Mouse (Mus musculus): ENCODE results near the gene Gadd45a. TPM values are rescaled to one million over a fixed set of nuclear protein-coding genes. Genes with fewer than 3 reads are reported as not detected.
"Not testable (repeated sequence)": the region's sequence is repeated elsewhere in the genome, so short reads cannot be mapped to it uniquely, and the experiment has no call there.

Gadd45a gene
- polyA plus RNA-seq, 1 experiment from 2014 or later, result 18.9 TPM

DNA sequence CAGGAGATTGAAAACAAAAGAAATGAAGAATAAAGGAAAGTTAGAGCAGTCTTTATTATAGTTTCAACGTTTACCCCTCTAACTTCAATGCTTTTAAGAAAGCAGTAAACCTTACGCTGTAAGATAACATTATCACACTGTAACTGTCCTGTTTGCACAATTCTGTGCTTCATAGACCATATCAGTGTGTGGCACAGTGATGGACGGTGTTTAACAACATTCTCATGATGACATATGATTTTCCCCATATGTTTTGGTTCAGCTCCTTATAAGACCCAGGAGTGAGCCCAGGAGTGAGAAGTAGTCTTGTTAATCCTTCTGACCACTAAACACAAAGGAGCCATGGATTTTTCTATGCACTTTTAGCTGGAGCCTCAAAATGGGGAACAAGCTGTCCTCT lies 9.7 kb upstream of the Gadd45a start:
- ATAC-seq (ENCODE audit: borderline replicate concordance, extremely low read depth, low FRiP score, low TSS enrichment), result no peak

DNA sequence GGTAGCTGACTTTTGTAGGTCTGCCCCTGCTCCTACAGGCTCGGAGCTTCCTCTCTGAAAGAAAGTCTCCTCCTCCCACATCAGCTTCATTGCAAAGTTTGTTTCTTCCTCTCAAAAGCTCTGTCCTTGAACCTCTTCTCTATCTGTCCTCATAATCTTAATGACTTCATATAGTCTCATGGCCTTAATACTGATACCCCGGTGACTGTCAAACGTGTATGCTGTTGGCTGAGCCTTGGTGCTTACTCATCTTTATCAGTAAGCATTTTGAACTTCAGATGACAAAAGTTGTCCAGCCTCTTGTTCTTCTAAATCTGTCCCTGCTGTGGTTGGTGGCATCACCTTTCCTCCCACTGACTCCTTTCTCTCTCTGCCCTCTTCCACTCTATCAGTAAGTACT lies 8.2 kb upstream of the Gadd45a start:
- H3K9ac ChIP-seq, result no peak overlapping the region
- H3K4me2 ChIP-seq, result no peak overlapping the region
- WGBS, result 71% methylated on average over 3 of the region's 3 CpGs
- no peak overlapping the region for H3K4me3 ChIP-seq
- no peaks in the 10 kb centered on the region for H3K36me3 ChIP-seq
- H3K27me3 ChIP-seq, result no peaks in the 10 kb centered on the region
- H3K27ac ChIP-seq, result no peak overlapping the region
- H3K9me3 ChIP-seq, result no peaks in the 10 kb centered on the region
- no peak for ATAC-seq (ENCODE audit: borderline replicate concordance, extremely low read depth, low FRiP score, low TSS enrichment)
- peaks cover 12% of the 10 kb centered on the region; the same call in 1 of the 2 replicates for H3K4me1 ChIP-seq

More for the DNA sequence above, 9.7 kb upstream of the Gadd45a start:
- H3K9me3 ChIP-seq, result no peaks in the 10 kb centered on the region
- no peak overlapping the region for H3K9ac ChIP-seq
- no peak overlapping the region for H3K4me2 ChIP-seq
- H3K4me3 ChIP-seq, result no peak overlapping the region
- WGBS, result 52% methylated on average over 3 of the region's 3 CpGs
- H3K27me3 ChIP-seq, result no peaks in the 10 kb centered on the region
- no peaks in the 10 kb centered on the region for H3K36me3 ChIP-seq
- H3K27ac ChIP-seq, result no peak overlapping the region
- peaks cover 12% of the 10 kb centered on the region; the same call in 1 of the 2 replicates for H3K4me1 ChIP-seq

DNA sequence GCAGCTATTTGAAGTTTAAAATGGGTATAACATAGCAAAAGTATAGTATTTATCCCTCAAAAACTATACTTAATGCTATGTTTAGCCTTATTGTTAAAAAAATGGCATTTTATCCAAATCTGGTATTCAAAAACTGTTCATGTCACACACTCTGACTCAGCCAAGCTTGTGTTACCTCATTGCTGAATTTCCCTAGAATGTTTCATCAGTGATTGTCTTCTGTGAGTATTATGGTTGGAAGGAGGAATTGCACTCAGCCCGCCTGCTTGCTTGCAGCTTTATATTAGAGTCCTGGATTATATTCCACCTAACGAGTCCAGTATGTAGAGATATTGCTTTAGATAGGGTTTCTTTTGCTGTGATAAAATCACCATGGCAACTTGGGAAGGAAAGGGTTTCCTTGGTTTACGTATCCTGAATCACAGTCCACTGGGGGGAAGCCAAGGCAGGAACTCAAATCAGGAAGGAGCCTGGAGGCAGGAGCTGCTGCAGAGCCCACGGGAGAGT lies 3.7 kb upstream of the Gadd45a start:
- Histone ChIP-seq H3K36me3 (no peaks in the 10 kb centered on the region), H3K9ac (no peak overlapping the region), H3K4me2 (no peak overlapping the region), H3K9me3 (no peaks in the 10 kb centered on the region), H3K4me1 (peaks cover 6% of the 10 kb centered on the region), H3K27me3 (no peaks in the 10 kb centered on the region), H3K4me3 (no peak overlapping the region), H3K27ac (no peak overlapping the region)
- no peak for ATAC-seq (ENCODE audit: borderline replicate concordance, extremely low read depth, low FRiP score, low TSS enrichment)
- 61% methylated on average over 4 of the region's 4 CpGs for WGBS

DNA sequence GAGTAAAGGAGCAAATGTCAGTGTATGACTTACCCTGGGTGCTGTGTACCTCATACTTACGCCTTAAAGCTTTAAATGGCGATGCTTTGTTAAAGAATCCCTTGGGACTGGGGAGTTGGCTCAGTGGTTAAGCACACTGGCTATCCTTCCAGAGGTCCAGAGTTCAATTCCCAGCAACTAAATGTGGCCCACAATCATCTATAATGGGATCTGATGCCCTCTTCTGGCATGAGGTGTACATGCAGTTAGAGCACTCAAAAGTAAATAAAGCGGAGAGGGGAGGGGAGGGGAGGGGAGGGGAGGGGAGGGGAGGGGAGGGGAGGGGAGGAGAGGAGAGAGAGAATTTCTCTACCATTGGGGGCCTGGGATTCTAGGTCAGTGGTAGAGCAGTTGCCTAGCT lies 1.7 kb upstream of the Gadd45a start:
- no peak overlapping the region for H3K4me2 ChIP-seq
- no peak for ATAC-seq (ENCODE audit: borderline replicate concordance, extremely low read depth, low FRiP score, low TSS enrichment)
- WGBS, result 93% methylated on average over 2 of the region's 3 CpGs
- peaks cover 14% of the 10 kb centered on the region for H3K4me1 ChIP-seq
- H3K27ac ChIP-seq, result no peak overlapping the region
- no peak overlapping the region for H3K4me3 ChIP-seq
- H3K36me3 ChIP-seq, result no peaks in the 10 kb centered on the region
- H3K27me3 ChIP-seq, result no peaks in the 10 kb centered on the region
- no peak overlapping the region for H3K9ac ChIP-seq
- no peaks in the 10 kb centered on the region for H3K9me3 ChIP-seq

DNA sequence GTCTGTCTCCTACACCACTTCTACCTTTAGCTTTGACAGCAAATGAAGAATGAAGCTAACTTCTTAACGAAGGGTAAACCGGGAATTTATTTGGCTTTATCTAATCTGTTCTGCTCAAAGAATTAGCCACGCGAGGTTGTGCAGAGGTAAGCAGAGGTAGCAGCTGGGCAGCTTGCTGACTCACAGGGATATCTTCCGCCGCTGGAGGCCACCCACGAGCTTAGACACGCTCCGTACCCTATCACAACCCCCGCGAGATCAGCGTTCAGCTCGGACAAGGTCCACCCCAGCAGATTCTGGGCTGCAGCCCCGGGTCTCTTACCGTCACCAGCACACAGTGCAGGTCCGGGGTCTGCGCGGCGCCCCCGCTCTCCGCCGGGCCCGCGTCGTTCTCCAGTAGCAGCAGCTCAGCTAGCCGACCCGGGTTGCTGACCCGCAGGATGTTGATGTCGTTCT lies 873 bp downstream of the Gadd45a start:
- H3K27me3 ChIP-seq, result no peaks in the 10 kb centered on the region
- peaks cover 14% of the 10 kb centered on the region for H3K4me1 ChIP-seq
- no peaks in the 10 kb centered on the region for H3K36me3 ChIP-seq
- peak overlapping the region; percentile 95 for H3K27ac ChIP-seq
- WGBS, result under 1% methylated on average over 29 of the region's 29 CpGs
- H3K9ac ChIP-seq, result peak overlapping the region; percentile 87
- H3K4me3 ChIP-seq, result peak overlapping the region; percentile 88
- peak; percentile 74 for ATAC-seq (ENCODE audit: borderline replicate concordance, extremely low read depth, low FRiP score, low TSS enrichment)
- H3K4me2 ChIP-seq, result peak overlapping the region; percentile 83
- no peaks in the 10 kb centered on the region for H3K9me3 ChIP-seq

DNA sequence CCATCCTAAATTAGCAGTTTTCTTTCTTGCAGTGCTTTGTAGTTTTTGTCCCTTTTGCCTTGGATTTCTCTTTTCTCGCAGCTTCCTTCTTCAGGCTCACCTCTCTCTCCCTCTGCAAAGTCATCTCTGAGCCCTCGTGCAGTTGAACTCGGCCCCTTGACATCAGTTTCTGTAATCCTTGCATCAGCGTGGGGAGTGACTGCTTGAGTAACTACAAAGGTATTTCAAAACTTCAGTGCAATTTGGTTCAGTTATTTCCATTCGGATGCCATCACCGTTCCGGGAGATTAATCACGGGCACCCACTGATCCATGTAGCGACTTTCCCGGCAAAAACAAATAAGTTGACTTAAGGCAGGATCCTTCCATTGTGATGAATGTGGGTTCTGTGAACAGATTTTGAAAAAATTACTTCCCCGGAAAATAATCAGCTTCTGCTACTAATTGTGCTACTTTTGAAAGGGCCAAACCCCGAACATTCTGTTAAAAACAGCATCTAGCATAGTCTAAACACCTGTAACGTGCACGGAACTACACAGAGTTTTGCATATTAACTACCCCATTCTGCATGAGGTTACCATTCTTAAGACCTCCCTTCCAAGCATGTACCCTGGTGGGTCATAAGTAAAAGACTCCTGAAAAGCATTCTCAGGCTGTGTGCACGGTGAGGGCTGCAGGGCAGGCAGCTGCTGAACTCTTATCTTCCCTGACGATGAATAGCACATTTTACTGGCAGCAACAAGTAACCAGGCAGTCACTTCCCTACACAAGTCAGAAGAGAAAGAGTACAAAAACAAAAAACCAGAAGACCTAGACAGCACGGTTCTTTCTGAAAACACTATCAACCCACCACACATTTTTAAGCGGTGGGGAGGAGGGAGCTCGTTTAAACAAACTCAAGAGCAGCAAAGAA lies 1.6 kb downstream of the Gadd45a start:
- peak overlapping the region; percentile 95 for H3K27ac ChIP-seq

DNA sequence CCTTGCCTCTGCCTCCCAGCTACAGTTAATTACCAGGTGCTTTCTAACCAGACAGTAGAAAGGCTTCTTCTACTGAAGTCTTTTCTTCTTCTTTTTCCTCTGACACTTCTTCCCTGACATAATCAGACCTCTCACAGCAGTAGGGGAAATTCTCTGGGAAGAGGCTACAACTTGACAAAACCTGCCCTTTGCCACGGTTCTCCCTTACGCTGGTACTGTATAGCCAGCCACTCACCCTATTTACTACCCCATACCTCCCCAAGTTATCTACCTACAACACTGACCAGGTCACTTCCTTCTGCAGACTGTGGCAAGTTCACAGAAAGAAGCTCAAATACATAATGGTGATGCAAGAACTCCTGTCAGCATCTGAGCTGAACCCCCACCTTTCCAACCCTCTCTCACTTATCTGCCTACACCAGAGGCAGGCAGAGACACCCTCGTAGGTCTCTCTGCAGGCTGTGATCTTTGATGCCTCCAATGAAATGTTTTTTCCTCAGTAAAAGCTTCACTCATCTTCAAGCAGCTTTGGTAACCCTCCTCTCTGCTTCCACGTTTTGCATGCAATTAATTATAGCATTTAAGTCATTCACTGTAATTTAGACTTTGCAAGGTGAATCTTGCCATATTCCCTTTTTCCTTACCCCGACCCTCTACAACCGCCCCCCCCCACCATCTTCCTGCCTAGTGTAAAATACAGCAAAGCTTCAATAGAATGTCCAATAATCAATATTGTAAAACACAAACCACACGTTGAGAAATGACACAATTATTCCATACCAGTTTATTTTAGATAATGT lies 2.7 kb downstream of the Gadd45a start:
- H3K9me3 ChIP-seq, result no peaks in the 10 kb centered on the region
- ATAC-seq (ENCODE audit: borderline replicate concordance, extremely low read depth, low FRiP score, low TSS enrichment), result no peak
- H3K27me3 ChIP-seq, result no peaks in the 10 kb centered on the region
- 56% methylated on average over 7 of the region's 7 CpGs for WGBS
- peaks cover 15% of the 10 kb centered on the region for H3K4me1 ChIP-seq
- H3K27ac ChIP-seq, result no peak overlapping the region
- no peak overlapping the region for H3K4me2 ChIP-seq
- H3K9ac ChIP-seq, result no peak overlapping the region
- H3K4me3 ChIP-seq, result no peak overlapping the region
- no peaks in the 10 kb centered on the region for H3K36me3 ChIP-seq

More for the DNA sequence above, 1.6 kb downstream of the Gadd45a start:
- no peaks in the 10 kb centered on the region for H3K27me3 ChIP-seq
- H3K4me2 ChIP-seq, result peak overlapping the region; percentile 83
- WGBS, result 12% methylated on average over 19 of the region's 19 CpGs
- peaks cover 14% of the 10 kb centered on the region for H3K4me1 ChIP-seq
- H3K4me3 ChIP-seq, result peak overlapping the region; percentile 88
- no peaks in the 10 kb centered on the region for H3K9me3 ChIP-seq
- H3K36me3 ChIP-seq, result no peaks in the 10 kb centered on the region
- ATAC-seq (ENCODE audit: borderline replicate concordance, extremely low read depth, low FRiP score, low TSS enrichment), result no peak
- H3K9ac ChIP-seq, result peak overlapping the region; percentile 87

DNA sequence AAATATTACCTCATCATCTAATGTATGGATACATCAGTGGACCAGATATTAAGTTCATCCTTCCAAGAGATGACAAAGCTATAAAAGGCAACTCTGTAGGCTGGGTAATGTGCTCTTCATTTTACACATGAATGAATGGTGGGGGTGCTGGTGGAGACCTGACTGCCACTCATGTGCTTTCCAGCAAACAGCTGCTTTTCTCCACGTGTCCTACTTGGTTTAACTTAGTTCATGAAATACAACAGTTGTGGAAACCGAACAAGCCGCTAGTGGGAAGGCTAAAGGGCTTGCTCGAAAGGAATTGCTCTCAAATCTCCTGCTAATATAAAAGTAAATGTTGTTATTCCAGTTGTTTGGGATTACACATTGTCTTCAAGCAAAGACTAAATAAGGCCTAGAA lies 3.7 kb downstream of the Gadd45a start:
- WGBS, result 78% methylated on average over 4 of the region's 4 CpGs
- no peak for ATAC-seq (ENCODE audit: borderline replicate concordance, extremely low read depth, low FRiP score, low TSS enrichment)
- H3K9ac ChIP-seq, result no peak overlapping the region
- H3K4me1 ChIP-seq, result peaks cover 17% of the 10 kb centered on the region
- H3K4me2 ChIP-seq, result no peak overlapping the region
- no peaks in the 10 kb centered on the region for H3K9me3 ChIP-seq
- no peak overlapping the region for H3K27ac ChIP-seq
- H3K4me3 ChIP-seq, result no peak overlapping the region
- no peaks in the 10 kb centered on the region for H3K36me3 ChIP-seq
- no peaks in the 10 kb centered on the region for H3K27me3 ChIP-seq

DNA sequence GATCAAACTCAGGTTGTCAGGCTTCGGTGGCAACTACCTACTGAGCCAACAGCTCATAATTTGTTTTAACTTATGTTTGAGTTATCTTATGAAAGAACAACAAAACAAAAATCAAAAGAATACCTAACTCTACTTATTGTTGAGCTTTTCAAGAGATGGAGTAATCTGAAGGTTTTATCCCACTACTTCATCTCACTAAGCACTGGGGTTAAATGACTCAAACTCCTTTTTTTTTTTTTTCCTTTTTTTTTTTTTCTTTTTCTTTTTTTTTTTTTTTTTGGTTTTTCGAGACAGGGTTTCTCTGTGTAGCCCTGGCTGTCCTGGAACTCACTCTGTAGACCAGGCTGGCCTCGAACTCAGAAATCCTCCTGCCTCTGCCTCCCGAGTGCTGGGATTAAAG lies 4.3 kb downstream of the Gadd45a start:
- not testable (repeated sequence) for H3K9ac ChIP-seq; H3K27ac ChIP-seq; ATAC-seq (ENCODE audit: borderline replicate concordance, extremely low read depth, low FRiP score, low TSS enrichment); H3K9me3 ChIP-seq; H3K4me2 ChIP-seq; H3K36me3 ChIP-seq; H3K27me3 ChIP-seq; H3K4me3 ChIP-seq
- peaks cover 17% of the 10 kb centered on the region for H3K4me1 ChIP-seq
- WGBS, result 91% methylated on average over 3 of the region's 4 CpGs

DNA sequence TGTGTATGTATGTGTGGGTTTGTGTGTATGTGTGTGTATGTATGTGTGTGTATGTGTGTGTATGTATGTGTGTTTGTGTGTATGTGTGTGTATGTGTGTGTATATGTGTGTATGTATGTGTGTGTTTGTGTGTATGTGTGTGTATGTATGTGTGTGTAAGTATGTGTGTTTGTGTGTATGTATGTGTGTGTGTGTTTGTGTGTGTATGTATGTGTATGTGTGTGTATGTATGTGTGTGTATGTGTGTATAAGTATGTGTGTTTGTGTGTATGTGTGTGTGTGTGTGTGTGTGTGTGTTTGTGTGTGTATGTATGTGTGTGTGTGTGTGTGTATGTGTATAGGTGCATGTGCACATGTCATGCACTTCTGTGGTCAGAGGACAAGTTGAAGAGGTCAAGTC lies 4.7 kb downstream of the Gadd45a start:
- H3K9ac ChIP-seq; H3K27ac ChIP-seq; H3K4me3 ChIP-seq; H3K4me2 ChIP-seq; H3K9me3 ChIP-seq; ATAC-seq (ENCODE audit: borderline replicate concordance, extremely low read depth, low FRiP score, low TSS enrichment); H3K36me3 ChIP-seq; H3K27me3 ChIP-seq: not testable (repeated sequence)
- peaks cover 13% of the 10 kb centered on the region for H3K4me1 ChIP-seq

DNA sequence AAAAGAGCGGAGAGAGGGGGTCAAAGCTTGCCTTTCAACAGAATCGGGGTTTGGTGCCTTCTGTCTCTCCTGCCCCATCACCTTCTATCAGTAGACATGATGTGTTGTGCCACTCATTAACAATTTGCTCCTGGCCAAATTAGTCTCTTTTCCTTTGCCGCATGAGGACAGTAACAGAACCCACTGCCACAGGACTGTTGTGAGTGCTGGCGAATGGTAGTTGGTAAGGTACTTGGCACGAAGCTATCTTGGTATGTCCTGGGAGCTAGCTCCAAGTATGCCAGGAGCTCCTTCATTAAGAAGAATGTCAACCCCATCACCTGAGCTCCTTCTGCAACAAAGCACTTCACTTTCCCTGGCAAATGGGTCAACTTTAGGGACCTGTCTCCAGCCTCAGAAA lies 6.4 kb downstream of the Gadd45a start:
- ATAC-seq (ENCODE audit: borderline replicate concordance, extremely low read depth, low FRiP score, low TSS enrichment), result no peak
- Histone ChIP-seq H3K27me3 (no peaks in the 10 kb centered on the region), H3K4me3 (no peak overlapping the region), H3K4me2 (no peak overlapping the region), H3K4me1 (peaks cover 10% of the 10 kb centered on the region), H3K36me3 (no peaks in the 10 kb centered on the region), H3K9me3 (no peaks in the 10 kb centered on the region), H3K27ac (no peak overlapping the region), H3K9ac (no peak overlapping the region)
- WGBS, result 76% methylated on average over 5 of the region's 5 CpGs

DNA sequence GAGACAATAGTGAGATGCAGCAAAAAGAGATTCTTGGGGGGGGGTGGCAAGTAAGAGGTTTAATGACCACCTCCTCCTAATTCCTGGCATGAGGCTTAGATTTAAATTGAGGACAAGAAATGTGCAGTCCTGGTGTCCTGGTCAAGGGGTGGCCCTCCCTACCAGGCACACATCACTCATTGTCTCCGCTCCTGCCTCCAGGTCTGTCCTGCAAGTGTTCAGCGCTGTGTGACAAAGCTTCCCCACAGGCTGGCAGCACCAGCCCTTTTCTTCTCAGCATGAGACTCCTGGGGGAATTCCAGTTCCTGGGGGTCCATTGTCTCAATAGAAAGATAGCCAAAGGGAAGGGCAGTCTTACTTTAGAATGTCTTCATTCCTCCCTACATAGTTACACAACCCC lies 6.8 kb downstream of the Gadd45a start:
- H3K9ac ChIP-seq, result no peak overlapping the region
- 51% methylated on average over 2 of the region's 2 CpGs for WGBS
- H3K27ac ChIP-seq, result no peak overlapping the region
- H3K4me1 ChIP-seq, result peaks cover 5% of the 10 kb centered on the region; the same call in 1 of the 2 replicates
- no peak for ATAC-seq (ENCODE audit: borderline replicate concordance, extremely low read depth, low FRiP score, low TSS enrichment)
- no peak overlapping the region for H3K4me3 ChIP-seq
- H3K27me3 ChIP-seq, result no peaks in the 10 kb centered on the region
- no peaks in the 10 kb centered on the region for H3K9me3 ChIP-seq
- no peaks in the 10 kb centered on the region for H3K36me3 ChIP-seq
- no peak overlapping the region for H3K4me2 ChIP-seq

All from lung, embryonic 15.5 days (tissue).